Mouse (Mus musculus) liver, embryonic 14.5 days (tissue): ENCODE measurements around the gene Iqsec1. TPM values are rescaled to one million over a fixed set of nuclear protein-coding genes. Genes with fewer than 3 reads are reported as not detected.

Experiments
- ATAC-seq: fragments of 200-750 bp; cut with Nextera tagmentation; 2 replicates; pipeline ENCODE4 v1.8.0; 2017; ENCODE audit warnings: moderate number of reproducible peaks, mild to moderate bottlenecking, moderate library complexity; ENCODE audit not compliant: insufficient read depth
- DNase-seq, 3 experiments: peaks; one replicate each; pipeline ENCODE4 v3.0.0-alpha.2; 2012 to 2013; ENCODE audit warnings: low read depth in 3 of 3, low spot score in 3 of 3
- H3K27ac ChIP-seq: fragments of 300-500 bp; sonication (generic); 2 replicates; pipeline ENCODE4 v1.5.1; 2014; ENCODE audit warnings: moderate library complexity, mild to moderate bottlenecking, control low read depth, inconsistent platforms
- H3K27me3 ChIP-seq: fragments of 300-500 bp; sonication (generic); 2 replicates; pipeline ENCODE4 v1.6.1; 2014; ENCODE audit warnings: mild to moderate bottlenecking, low read length, moderate library complexity; ENCODE audit not compliant: control insufficient read depth, insufficient read depth
- H3K36me3 ChIP-seq: fragments of 300-500 bp; sonication (generic); replicated peaks from 2 replicates; pipeline ENCODE4 v1.6.1; 2014; ENCODE audit warnings: low read depth; ENCODE audit not compliant: control insufficient read depth, insufficient read depth
- H3K4me1 ChIP-seq, 2 experiments: fragments of 200-500 bp in 1 of 2; fragments of 300-500 bp in 1 of 2; sonication (generic) in 1 of 2; replicated peaks; 2 replicates each; pipeline ENCODE4 v1.6.1; 2012 to 2014; ENCODE audit warnings: antibody characterized with exemption in 1 of 2, inconsistent platforms in 1 of 2, low read length in 1 of 2; ENCODE audit not compliant: control insufficient read depth in 2 of 2, insufficient read depth in 2 of 2
- H3K4me2 ChIP-seq: fragments of 300-500 bp; sonication (generic); 2 replicates; pipeline ENCODE4 v1.6.1; 2014; ENCODE audit warnings: low read depth, mild to moderate bottlenecking, control low read depth, moderate library complexity
- H3K4me3 ChIP-seq, 2 experiments: fragments of 200-500 bp in 1 of 2; fragments of 300-500 bp in 1 of 2; sonication (generic) in 1 of 2; 2 replicates each; pipeline ENCODE4 v1.5.1; 2012 to 2014; ENCODE audit warnings: low read depth in 2 of 2, low read length in 2 of 2, mild to moderate bottlenecking in 2 of 2, control low read depth in 1 of 2, inconsistent platforms in 1 of 2, moderate library complexity in 1 of 2; ENCODE audit not compliant: insufficient read depth in 1 of 2
- H3K9ac ChIP-seq: fragments of 300-500 bp; sonication (generic); replicated peaks from 2 replicates; pipeline ENCODE4 v1.6.1; 2014; ENCODE audit warnings: mild to moderate bottlenecking, control low read depth, moderate library complexity
- H3K9me3 ChIP-seq: fragments of 300-500 bp; sonication (generic); 2 replicates; pipeline ENCODE4 v1.6.1; 2016; ENCODE audit warnings: low read length, mixed read lengths; ENCODE audit not compliant: control insufficient read depth
- CTCF ChIP-seq: IDR thresholded peaks from 2 replicates; pipeline ENCODE4 v1.5.1; 2016; ENCODE audit warnings: antibody characterized with exemption, low read depth, control low read depth
- EP300 ChIP-seq: IDR thresholded peaks from 2 replicates; pipeline ENCODE4 v1.6.1; 2016; ENCODE audit warnings: antibody characterized with exemption, low read depth
- WGBS: fragments of 180-500 bp; shearing (Covaris S2); extraction: QIAGEN DNeasy Blood & Tissue Kit; methylation state at CpG from one replicate; pipeline ENCODE4 v1.1.7; 2014; ENCODE audit not compliant: insufficient replicate concordance; 5-methylcytosine and 5-hydroxymethylcytosine counted together
- polyA plus RNA-seq, 2 experiments: library from polyadenylated mRNA; depleted of rRNA in 1 of 2; stranded (reverse) in 1 of 2; unstranded in 1 of 2; fragments of >200 nt; fragmentation: Nextera tagmentation in 1 of 2; extraction: Ambion mirVana in 1 of 2; gene quantifications; 2 replicates each; pipeline versions ENCODE4 v1.2.1 to v1.2.3; 2012 to 2014

Iqsec1 gene
- polyA plus RNA-seq, 2 experiments, result 4.0 to 9.0 TPM

- TF ChIP-seq EP300, result peak; percentile 96
- no peak for TF ChIP-seq CTCF
- Histone ChIP-seq H3K27ac (peak overlapping the region; percentile 96), H3K9me3 (no peaks in the 10 kb centered on the region), H3K4me2 (peak overlapping the region; percentile 73), H3K9ac (peak overlapping the region; percentile 76), H3K4me3 (peak overlapping the region; percentile 24 to 26), H3K4me1 (peaks cover 80 to 88% of the 10 kb centered on the region in 2 experiments), H3K27me3 (no peaks in the 10 kb centered on the region), H3K36me3 (no peaks in the 10 kb centered on the region; the same call in 1 of the 2 replicates)
- WGBS, result 27% methylated on average over 9 of the region's 9 CpGs
- ATAC-seq (peak; percentile 94), DNase-seq (peak; percentile 88 to 91 (median 88))
Measured at GRCm38 (mm10) chr6:90709929-90710777, 278.3 kb downstream of the Iqsec1 start.

- Histone ChIP-seq H3K4me2 (no peak overlapping the region), H3K4me3 (no peak overlapping the region), H3K4me1 (peaks cover 86 to 95% of the 10 kb centered on the region in 2 experiments), H3K36me3 (no peaks in the 10 kb centered on the region; the same call in 1 of the 2 replicates), H3K27me3 (no peaks in the 10 kb centered on the region), H3K9ac (peak overlapping the region; percentile 10), H3K9me3 (no peaks in the 10 kb centered on the region), H3K27ac (peak overlapping the region; percentile 96)
- DNase-seq, result no peak
- ATAC-seq, result no peak
- TF ChIP-seq CTCF (no peak), EP300 (no peak)
Measured at GRCm38 (mm10) chr6:90708061-90708618, 280.3 kb downstream of the Iqsec1 start.

GRCm38 (mm10) chr6:90707143-90707542 is 281.3 kb downstream of the Iqsec1 start:
- Histone ChIP-seq H3K27ac (peak overlapping the region; percentile 96), H3K9me3 (no peaks in the 10 kb centered on the region), H3K4me1 (peaks cover 86 to 95% of the 10 kb centered on the region in 2 experiments), H3K9ac (peak overlapping the region; percentile 57), H3K4me2 (peak overlapping the region; percentile 34), H3K27me3 (no peaks in the 10 kb centered on the region), H3K4me3 (no peak overlapping the region), H3K36me3 (no peaks in the 10 kb centered on the region; the same call in 1 of the 2 replicates)
- peak in 2 of 3 experiments; percentile 58 to 62 for DNase-seq
- peak; percentile 56 for ATAC-seq
- TF ChIP-seq EP300, result no peak
- no peak for TF ChIP-seq CTCF
- WGBS, result 52% methylated on average over 4 of the region's 4 CpGs

DNA sequence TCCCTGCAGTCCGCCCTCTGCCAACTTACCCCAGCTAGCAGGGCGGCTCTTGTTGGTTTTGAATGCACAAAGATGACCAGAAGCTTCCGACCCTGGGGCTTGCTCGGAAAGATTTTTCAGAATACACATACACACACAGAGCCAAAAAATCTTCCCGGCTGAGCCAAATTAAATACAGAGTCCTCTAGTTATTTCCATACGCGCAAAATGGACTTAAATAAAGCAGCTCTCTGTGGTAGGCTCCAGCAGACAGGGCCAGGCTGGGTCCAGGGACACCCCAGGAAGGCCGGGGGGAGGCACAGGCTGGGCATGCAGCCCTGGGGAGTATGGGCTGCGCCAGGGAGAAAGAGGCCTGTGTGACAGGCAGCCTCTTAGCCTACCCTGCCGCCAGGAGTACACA is 282.0 kb downstream of the Iqsec1 start:
- Histone ChIP-seq H3K9ac (peak overlapping the region; percentile 57), H3K4me3 (no peak overlapping the region), H3K4me2 (peak overlapping the region; percentile 34), H3K27me3 (no peaks in the 10 kb centered on the region), H3K4me1 (peaks cover 81 to 93% of the 10 kb centered on the region in 2 experiments), H3K36me3 (no peaks in the 10 kb centered on the region; the same call in 1 of the 2 replicates), H3K27ac (peak overlapping the region; percentile 96), H3K9me3 (no peaks in the 10 kb centered on the region)
- TF ChIP-seq EP300, result no peak
- TF ChIP-seq CTCF, result no peak
- ATAC-seq (no peak), DNase-seq (no peak)
- WGBS, result 63% methylated on average over 10 of the region's 10 CpGs

GRCm38 (mm10) chr6:90705738-90706137 is 282.7 kb downstream of the Iqsec1 start:
- TF ChIP-seq EP300 (no peak), CTCF (peak; percentile 55)
- no peak overlapping the region for H3K9ac ChIP-seq
- H3K4me1 ChIP-seq, result peaks cover 81 to 93% of the 10 kb centered on the region in 2 experiments
- no peaks in the 10 kb centered on the region; the same call in 1 of the 2 replicates for H3K36me3 ChIP-seq
- whole genome bisulfite sequencing, result 72% methylated on average over 3 of the region's 3 CpGs
- ATAC-seq (no peak), DNase-seq (no peak)
- H3K27ac ChIP-seq, result peak overlapping the region; percentile 96; the same call in 1 of the 2 replicates
- H3K4me3 ChIP-seq, result no peak overlapping the region
- H3K9me3 ChIP-seq, result no peaks in the 10 kb centered on the region
- H3K4me2 ChIP-seq, result no peak overlapping the region
- H3K27me3 ChIP-seq, result no peaks in the 10 kb centered on the region
